Mouse (Mus musculus): ENCODE measurements around the gene Wnt10a. TPM values are rescaled to one million over a fixed set of nuclear protein-coding genes. Genes with fewer than 3 reads are reported as not detected.

Wnt10a gene
- polyA plus RNA-seq, 2 experiments, result not detected

- Histone ChIP-seq H3K4me3 (ENCODE audit: insufficient read depth in 1 of 2, low read depth in 2 of 2, low read length in 2 of 2) (no peak overlapping the region; a peak in 1 of 4 replicates), H3K4me2 (ENCODE audit: low read depth) (peak overlapping the region; percentile 43; the same call in 1 of the 2 replicates), H3K27ac (no peak overlapping the region), H3K9ac (replicated peaks) (no peak overlapping the region), H3K27me3 (ENCODE audit: control insufficient read depth, insufficient read depth, low read length) (peaks cover 53% of the 10 kb centered on the region), H3K4me1 (replicated peaks; ENCODE audit: control insufficient read depth in 2 of 2, insufficient read depth in 2 of 2, low read length in 1 of 2) (no peaks in the 10 kb centered on the region), H3K36me3 (replicated peaks; ENCODE audit: control insufficient read depth, insufficient read depth, low read depth) (no peaks in the 10 kb centered on the region), H3K9me3 (ENCODE audit: control insufficient read depth, low read length) (no peaks in the 10 kb centered on the region)
- WGBS (ENCODE audit: insufficient replicate concordance), result 3% methylated on average over 13 of the region's 13 CpGs
- ATAC-seq (ENCODE audit: insufficient read depth) (no peak), DNase-seq (ENCODE audit: low read depth in 3 of 3, low spot score in 3 of 3) (no peak)
- TF ChIP-seq EP300 (IDR thresholded peaks at IDR 0.05; ENCODE audit: low read depth) (no peak), CTCF (IDR thresholded peaks at IDR 0.05; ENCODE audit: low read depth) (no peak)
Measured at GRCm38 (mm10) chr1:74783554-74783953, 7.8 kb upstream of the Wnt10a start.

GRCm38 (mm10) chr1:74784041-74784759 is 7.1 kb upstream of the Wnt10a start:
- H3K27me3 ChIP-seq (ENCODE audit: control insufficient read depth, insufficient read depth, low read length), result peaks cover 54% of the 10 kb centered on the region
- no peak overlapping the region for H3K9ac ChIP-seq (replicated peaks)
- 2% methylated on average over 67 of the region's 67 CpGs for WGBS (ENCODE audit: insufficient replicate concordance)
- H3K9me3 ChIP-seq (ENCODE audit: control insufficient read depth, low read length), result no peaks in the 10 kb centered on the region
- H3K4me1 ChIP-seq (replicated peaks; ENCODE audit: control insufficient read depth in 2 of 2, insufficient read depth in 2 of 2, low read length in 1 of 2), result no peaks in the 10 kb centered on the region
- TF ChIP-seq CTCF (IDR thresholded peaks at IDR 0.05; ENCODE audit: low read depth) (peak; percentile 65), EP300 (IDR thresholded peaks at IDR 0.05; ENCODE audit: low read depth) (no peak)
- no peak overlapping the region for H3K27ac ChIP-seq
- H3K4me2 ChIP-seq (ENCODE audit: low read depth), result peak overlapping the region; percentile 43
- DNase-seq (ENCODE audit: low read depth in 3 of 3, low spot score in 3 of 3), result no peak
- H3K36me3 ChIP-seq (replicated peaks; ENCODE audit: control insufficient read depth, insufficient read depth, low read depth), result no peaks in the 10 kb centered on the region
- H3K4me3 ChIP-seq (ENCODE audit: insufficient read depth in 1 of 2, low read depth in 2 of 2, low read length in 2 of 2), result peak overlapping the region in 1 of 2 experiments; percentile 20; a peak in 2 of 4 replicates
- no peak for ATAC-seq (ENCODE audit: insufficient read depth)

- Histone ChIP-seq H3K36me3 (replicated peaks; ENCODE audit: control insufficient read depth, insufficient read depth, low read depth) (no peaks in the 10 kb centered on the region), H3K27ac (no peak overlapping the region), H3K27me3 (ENCODE audit: control insufficient read depth, insufficient read depth, low read length) (peaks cover 64% of the 10 kb centered on the region), H3K9me3 (ENCODE audit: control insufficient read depth, low read length) (no peaks in the 10 kb centered on the region), H3K4me2 (ENCODE audit: low read depth) (no peak overlapping the region), H3K9ac (replicated peaks) (no peak overlapping the region), H3K4me3 (ENCODE audit: insufficient read depth in 1 of 2, low read depth in 2 of 2, low read length in 2 of 2) (no peak overlapping the region), H3K4me1 (replicated peaks; ENCODE audit: control insufficient read depth in 2 of 2, insufficient read depth in 2 of 2, low read length in 1 of 2) (no peaks in the 10 kb centered on the region)
- WGBS (ENCODE audit: insufficient replicate concordance), result 3% methylated on average over 7 of the region's 7 CpGs
- peak in 2 of 3 experiments; percentile 22 to 32 for DNase-seq (ENCODE audit: low read depth in 3 of 3, low spot score in 3 of 3)
- no peak for ATAC-seq (ENCODE audit: insufficient read depth)
- TF ChIP-seq CTCF (IDR thresholded peaks at IDR 0.05; ENCODE audit: low read depth), result peak; percentile 82
- no peak for TF ChIP-seq EP300 (IDR thresholded peaks at IDR 0.05; ENCODE audit: low read depth)
Measured at GRCm38 (mm10) chr1:74787846-74788245, 3.5 kb upstream of the Wnt10a start.

- Histone ChIP-seq H3K4me1 (replicated peaks; ENCODE audit: control insufficient read depth in 2 of 2, insufficient read depth in 2 of 2, low read length in 1 of 2) (no peaks in the 10 kb centered on the region), H3K9ac (replicated peaks) (no peak overlapping the region), H3K9me3 (ENCODE audit: control insufficient read depth, low read length) (no peaks in the 10 kb centered on the region), H3K4me2 (ENCODE audit: low read depth) (no peak overlapping the region), H3K27me3 (ENCODE audit: control insufficient read depth, insufficient read depth, low read length) (peaks cover 64% of the 10 kb centered on the region), H3K27ac (no peak overlapping the region), H3K36me3 (replicated peaks; ENCODE audit: control insufficient read depth, insufficient read depth, low read depth) (no peaks in the 10 kb centered on the region), H3K4me3 (ENCODE audit: insufficient read depth in 1 of 2, low read depth in 2 of 2, low read length in 2 of 2) (no peak overlapping the region)
- TF ChIP-seq EP300 (IDR thresholded peaks at IDR 0.05; ENCODE audit: low read depth), result no peak
- 5% methylated on average over 6 of the region's 6 CpGs for WGBS (ENCODE audit: insufficient replicate concordance)
- ATAC-seq (ENCODE audit: insufficient read depth) (no peak), DNase-seq (ENCODE audit: low read depth in 3 of 3, low spot score in 3 of 3) (no peak)
Measured at GRCm38 (mm10) chr1:74788603-74789176, 2.6 kb upstream of the Wnt10a start.

- Histone ChIP-seq H3K36me3 (replicated peaks; ENCODE audit: control insufficient read depth, insufficient read depth, low read depth) (no peaks in the 10 kb centered on the region), H3K4me3 (ENCODE audit: insufficient read depth in 1 of 2, low read depth in 2 of 2, low read length in 2 of 2) (no peak overlapping the region), H3K4me2 (ENCODE audit: low read depth) (no peak overlapping the region), H3K27ac (no peak overlapping the region), H3K4me1 (replicated peaks; ENCODE audit: control insufficient read depth in 2 of 2, insufficient read depth in 2 of 2, low read length in 1 of 2) (no peaks in the 10 kb centered on the region), H3K27me3 (ENCODE audit: control insufficient read depth, insufficient read depth, low read length) (peaks cover 65% of the 10 kb centered on the region), H3K9me3 (ENCODE audit: control insufficient read depth, low read length) (no peaks in the 10 kb centered on the region), H3K9ac (replicated peaks) (no peak overlapping the region)
- 4% methylated on average over 3 of the region's 3 CpGs for WGBS (ENCODE audit: insufficient replicate concordance)
- TF ChIP-seq CTCF (IDR thresholded peaks at IDR 0.05; ENCODE audit: low read depth) (no peak), EP300 (IDR thresholded peaks at IDR 0.05; ENCODE audit: low read depth) (no peak)
- DNase-seq (ENCODE audit: low read depth in 3 of 3, low spot score in 3 of 3), result no peak
- no peak for ATAC-seq (ENCODE audit: insufficient read depth)
Measured at GRCm38 (mm10) chr1:74790095-74790494, 1.2 kb upstream of the Wnt10a start.

Measured in liver, embryonic 14.5 days (tissue).